Mouse (Mus musculus) frontal cortex, postnatal 36 days (tissue): ENCODE data around the gene Cyp3a41a.
"Not testable (repeated sequence)": the region's sequence is repeated elsewhere in the genome, so short reads cannot be mapped to it uniquely, and the experiment has no call there.

Source experiments
- DNase-seq, 2 experiments: peaks; one replicate each; pipeline ENCODE4 v3.0.0; 2022; ENCODE audit warnings: low spot score in 2 of 2

The Cyp3a41a gene

GRCm38 (mm10) chr5:145720036-145720435 is at the start of gene Cyp3a41a:
Gene Cyp3a41a, minus strand, starts transcription at chr5:145720136.
- not testable (repeated sequence) for DNase-seq

- DNase-seq = not testable (repeated sequence)
Observed at GRCm38 (mm10) chr5:145737512-145737911, 17.6 kb upstream of the Cyp3a41a start.

- DNase-seq = not testable (repeated sequence)
Observed at GRCm38 (mm10) chr5:145714296-145714695, 5.6 kb downstream of the Cyp3a41a start.

GRCm38 (mm10) chr5:145707372-145707771 is 12.6 kb downstream of the Cyp3a41a start:
- DNase-seq = not testable (repeated sequence)

GRCm38 (mm10) chr5:145662007-145662406 is 57.9 kb downstream of the Cyp3a41a start:
- no peak for DNase-seq

- DNase-seq = no peak
Observed at GRCm38 (mm10) chr5:145647779-145648178, 72.2 kb downstream of the Cyp3a41a start.
